Mouse (Mus musculus): Measurements from ENCODE around the gene Pon3.
A peak's percentile ranks its signal among the peaks of the same experiment; 100 is the strongest.

Gene Pon3

GRCm38 (mm10) chr6:5255722-5256451 lies at the start of gene Pon3:
TSS of gene Pon3 (minus strand) at chr6:5256286.
- DNase-seq = peak; percentile 71

GRCm38 (mm10) chr6:5304956-5305355 lies 48.9 kb upstream of the Pon3 start:
- no peak for DNase-seq

- DNase-seq = no peak
Observed at GRCm38 (mm10) chr6:5300629-5301028, 44.5 kb upstream of the Pon3 start.

GRCm38 (mm10) chr6:5299561-5299960 lies 43.5 kb upstream of the Pon3 start:
- DNase-seq = no peak

GRCm38 (mm10) chr6:5298092-5298554 lies 42.0 kb upstream of the Pon3 start, which contains the start of gene Pon2:
TSS of gene Pon2 (minus strand) at chr6:5298455.
- DNase-seq = peak; percentile 92

- DNase-seq = peak; percentile 77
Observed at GRCm38 (mm10) chr6:5297321-5298091, 41.4 kb upstream of the Pon3 start.

- no peak for DNase-seq
Observed at GRCm38 (mm10) chr6:5296067-5296466, 40.0 kb upstream of the Pon3 start.

GRCm38 (mm10) chr6:5294659-5295449 lies 38.8 kb upstream of the Pon3 start:
- DNase-seq = no peak

- DNase-seq = no peak
Observed at GRCm38 (mm10) chr6:5292841-5293240, 36.8 kb upstream of the Pon3 start.

GRCm38 (mm10) chr6:5291450-5291849 lies 35.4 kb upstream of the Pon3 start:
- no peak for DNase-seq

- DNase-seq = peak; percentile 42
Observed at GRCm38 (mm10) chr6:5287919-5288318, 31.8 kb upstream of the Pon3 start.

GRCm38 (mm10) chr6:5287392-5287791 lies 31.3 kb upstream of the Pon3 start:
- DNase-seq = no peak

GRCm38 (mm10) chr6:5282418-5282817 lies 26.3 kb upstream of the Pon3 start:
- no peak for DNase-seq

GRCm38 (mm10) chr6:5280576-5281305 lies 24.7 kb upstream of the Pon3 start:
- DNase-seq = no peak

- no peak for DNase-seq
Observed at GRCm38 (mm10) chr6:5277972-5278371, 21.9 kb upstream of the Pon3 start.

- no peak for DNase-seq
Observed at GRCm38 (mm10) chr6:5269641-5270040, 13.6 kb upstream of the Pon3 start.

- no peak for DNase-seq
Observed at GRCm38 (mm10) chr6:5264793-5265192, 8.7 kb upstream of the Pon3 start.

- no peak for DNase-seq
Observed at GRCm38 (mm10) chr6:5263250-5263999, 7.3 kb upstream of the Pon3 start.

- no peak for DNase-seq
Observed at GRCm38 (mm10) chr6:5262322-5263249, 6.5 kb upstream of the Pon3 start.

- no peak for DNase-seq
Observed at GRCm38 (mm10) chr6:5255291-5255690, 795 bp downstream of the Pon3 start.

- DNase-seq = no peak
Observed at GRCm38 (mm10) chr6:5254869-5255268, 1.2 kb downstream of the Pon3 start.

Measured in embryo, embryonic 11 days (tissue).